Mouse (Mus musculus) liver, embryonic 11.5 days (tissue): ENCODE data around the gene Ppm1l. TPM values are rescaled to one million over a fixed set of nuclear protein-coding genes. Genes with fewer than 3 reads are reported as not detected.

Experiments used
- ATAC-seq: fragments of 200-750 bp; cut with Nextera tagmentation; replicated peaks from 2 replicates; pipeline ENCODE4 v1.8.0; 2017; ENCODE audit warnings: moderate number of reproducible peaks, mild to moderate bottlenecking, moderate TSS enrichment, moderate library complexity; ENCODE audit not compliant: low FRiP score
- DNase-seq: peaks from one replicate; pipeline ENCODE4 v3.0.0-alpha.2; 2017; ENCODE audit warnings: low spot score
- H3K27ac ChIP-seq: fragments of 300-500 bp; sonication (generic); 2 replicates; pipeline ENCODE4 v1.5.1; 2014; ENCODE audit warnings: mild to moderate bottlenecking, low read depth, low read length, control low read depth
- H3K27me3 ChIP-seq: fragments of 300-500 bp; sonication (generic); replicated peaks from 2 replicates; pipeline ENCODE4 v1.6.1; 2014; ENCODE audit warnings: low read length, mixed read lengths; ENCODE audit not compliant: control insufficient read depth, insufficient read depth
- H3K36me3 ChIP-seq: fragments of 300-500 bp; sonication (generic); 2 replicates; pipeline ENCODE4 v1.6.1; 2014; ENCODE audit warnings: mild to moderate bottlenecking, low read length, moderate library complexity, mixed read lengths; ENCODE audit not compliant: control insufficient read depth, insufficient read depth
- H3K4me1 ChIP-seq: fragments of 300-500 bp; sonication (generic); replicated peaks from 2 replicates; pipeline ENCODE4 v1.6.1; 2014; ENCODE audit warnings: low read length, mixed read lengths; ENCODE audit not compliant: control insufficient read depth, insufficient read depth
- H3K4me2 ChIP-seq: fragments of 300-500 bp; sonication (generic); 2 replicates; pipeline ENCODE4 v1.6.1; 2014; ENCODE audit warnings: mild to moderate bottlenecking, control low read depth, moderate library complexity
- H3K4me3 ChIP-seq: fragments of 300-500 bp; sonication (generic); 2 replicates; pipeline ENCODE4 v1.5.1; 2014; ENCODE audit warnings: low read depth, low read length, control low read depth
- H3K9ac ChIP-seq: fragments of 300-500 bp; sonication (generic); 2 replicates; pipeline ENCODE4 v1.6.1; 2014; ENCODE audit warnings: low read depth, low read length, control low read depth
- H3K9me3 ChIP-seq: fragments of 300-500 bp; sonication (generic); 2 replicates; pipeline ENCODE4 v1.6.1; 2016; ENCODE audit warnings: low read length, inconsistent platforms, mixed read lengths; ENCODE audit not compliant: control insufficient read depth
- WGBS: fragments of 180-500 bp; shearing (Covaris S2); extraction: QIAGEN DNeasy Blood & Tissue Kit; methylation state at CpG from one replicate; pipeline ENCODE4 v1.1.7; 2014; 5-methylcytosine and 5-hydroxymethylcytosine counted together
- polyA plus RNA-seq: library from polyadenylated mRNA; unstranded; fragments of >200 nt; fragmentation: Nextera tagmentation; extraction: Ambion mirVana; gene quantifications from 2 replicates; pipeline ENCODE4 v1.2.1, GENCODE M21; 2014

Ppm1l gene
- polyA plus RNA-seq, 1 experiment from 2014 or later = 8.2 TPM

DNA sequence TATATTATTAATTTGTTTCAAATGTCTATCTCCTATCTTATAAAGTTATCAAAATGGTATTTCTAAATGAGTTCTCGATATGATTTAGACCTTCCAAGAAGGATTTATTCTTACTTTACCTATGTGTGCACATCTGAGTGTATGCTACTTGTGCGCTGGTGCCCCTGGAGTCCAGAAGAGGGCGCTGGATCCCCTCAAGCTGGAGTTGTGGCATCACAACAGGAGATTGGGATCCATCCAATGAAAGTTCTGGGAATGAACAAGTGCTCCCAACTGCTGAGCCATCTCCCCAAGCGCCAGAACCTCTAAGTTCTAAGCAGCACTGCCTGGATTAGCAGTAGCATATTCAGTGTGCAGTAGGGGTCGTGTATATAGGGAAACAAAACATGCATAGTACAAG is 78.4 kb downstream of the Ppm1l start:
- DNase-seq (no peak), ATAC-seq (no peak)
- no peaks in the 10 kb centered on the region for H3K36me3 ChIP-seq
- no peak overlapping the region for H3K27ac ChIP-seq
- H3K9me3 ChIP-seq = no peaks in the 10 kb centered on the region
- H3K4me2 ChIP-seq = no peak overlapping the region
- H3K4me1 ChIP-seq = no peaks in the 10 kb centered on the region
- H3K9ac ChIP-seq = no peak overlapping the region
- no peaks in the 10 kb centered on the region for H3K27me3 ChIP-seq
- no peak overlapping the region for H3K4me3 ChIP-seq
- 76% methylated on average over 5 of the region's 5 CpGs for WGBS

DNA sequence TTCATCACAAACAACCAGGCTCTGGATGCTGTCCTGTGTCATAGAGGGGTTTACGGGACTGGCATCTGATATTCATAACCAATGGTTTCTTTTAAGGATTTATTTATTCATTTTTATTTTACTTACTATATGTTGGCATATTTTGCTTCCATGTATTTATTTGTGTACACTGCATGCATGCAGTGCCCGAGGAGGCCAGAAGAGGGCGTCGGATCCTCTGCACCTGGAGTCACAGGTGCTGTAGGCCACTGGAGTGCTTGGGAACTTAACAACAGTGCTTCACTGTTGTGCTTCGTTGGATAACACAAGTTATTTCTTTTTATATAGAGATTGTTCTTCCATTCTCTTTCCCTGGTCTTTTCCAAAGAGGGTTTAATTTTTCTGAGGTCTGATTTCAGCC is 81.1 kb downstream of the Ppm1l start:
- no peaks in the 10 kb centered on the region for H3K4me1 ChIP-seq
- H3K27ac ChIP-seq = no peak overlapping the region
- no peak overlapping the region for H3K4me2 ChIP-seq
- no peak overlapping the region for H3K4me3 ChIP-seq
- H3K36me3 ChIP-seq = no peaks in the 10 kb centered on the region
- no peaks in the 10 kb centered on the region for H3K9me3 ChIP-seq
- ATAC-seq (no peak), DNase-seq (no peak)
- no peaks in the 10 kb centered on the region for H3K27me3 ChIP-seq
- 64% methylated on average over 5 of the region's 5 CpGs for WGBS
- no peak overlapping the region for H3K9ac ChIP-seq

DNA sequence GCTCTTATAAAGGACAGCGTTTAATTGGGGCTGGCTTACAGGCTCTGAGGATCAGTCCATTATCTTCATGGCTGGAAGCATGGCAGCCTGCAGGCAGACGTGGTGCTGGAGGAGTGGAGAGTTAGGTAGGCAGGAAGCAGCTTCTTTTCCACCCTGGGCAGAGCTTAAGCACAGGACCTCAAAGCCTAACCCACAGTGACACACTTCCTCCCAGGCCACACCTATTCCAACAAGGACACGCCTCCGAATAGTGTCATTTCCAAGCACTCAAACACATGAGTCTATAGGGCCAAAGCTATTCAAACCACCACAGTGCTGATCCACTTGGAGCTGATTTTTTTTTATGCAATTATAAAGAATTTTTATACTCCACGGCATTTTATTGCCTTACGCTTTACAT is 82.7 kb downstream of the Ppm1l start:
- DNase-seq (no peak), ATAC-seq (no peak)
- Histone ChIP-seq H3K4me1 (no peaks in the 10 kb centered on the region), H3K9me3 (no peaks in the 10 kb centered on the region), H3K36me3 (no peaks in the 10 kb centered on the region), H3K9ac (no peak overlapping the region), H3K27me3 (no peaks in the 10 kb centered on the region), H3K4me3 (no peak overlapping the region), H3K27ac (no peak overlapping the region), H3K4me2 (no peak overlapping the region)
- WGBS = 85% methylated on average over 6 of the region's 6 CpGs

DNA sequence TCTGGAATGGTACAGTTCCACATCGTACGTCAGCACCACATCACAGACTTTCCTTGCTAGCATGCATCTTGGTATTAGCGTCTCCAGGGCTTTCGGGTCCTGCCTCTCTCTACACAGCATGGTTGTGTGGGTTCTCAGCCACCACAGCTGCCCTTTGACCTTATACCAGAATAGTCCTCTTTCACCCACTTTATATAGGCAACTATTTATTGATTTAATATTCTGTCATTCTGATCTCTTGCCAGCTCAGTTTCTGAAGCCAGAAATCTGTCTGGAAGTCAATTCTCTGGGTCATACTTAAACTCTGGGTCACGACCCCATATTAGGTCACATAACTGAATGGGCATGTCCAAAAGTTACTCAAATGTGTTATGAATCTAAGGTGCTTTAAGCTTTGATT is 86.5 kb downstream of the Ppm1l start:
- Histone ChIP-seq H3K36me3 (no peaks in the 10 kb centered on the region), H3K9ac (no peak overlapping the region), H3K9me3 (no peaks in the 10 kb centered on the region), H3K4me3 (no peak overlapping the region), H3K27ac (no peak overlapping the region), H3K4me2 (no peak overlapping the region), H3K4me1 (no peaks in the 10 kb centered on the region), H3K27me3 (no peaks in the 10 kb centered on the region)
- ATAC-seq = no peak
- DNase-seq = no peak
- WGBS = 87% methylated on average over 5 of the region's 5 CpGs

DNA sequence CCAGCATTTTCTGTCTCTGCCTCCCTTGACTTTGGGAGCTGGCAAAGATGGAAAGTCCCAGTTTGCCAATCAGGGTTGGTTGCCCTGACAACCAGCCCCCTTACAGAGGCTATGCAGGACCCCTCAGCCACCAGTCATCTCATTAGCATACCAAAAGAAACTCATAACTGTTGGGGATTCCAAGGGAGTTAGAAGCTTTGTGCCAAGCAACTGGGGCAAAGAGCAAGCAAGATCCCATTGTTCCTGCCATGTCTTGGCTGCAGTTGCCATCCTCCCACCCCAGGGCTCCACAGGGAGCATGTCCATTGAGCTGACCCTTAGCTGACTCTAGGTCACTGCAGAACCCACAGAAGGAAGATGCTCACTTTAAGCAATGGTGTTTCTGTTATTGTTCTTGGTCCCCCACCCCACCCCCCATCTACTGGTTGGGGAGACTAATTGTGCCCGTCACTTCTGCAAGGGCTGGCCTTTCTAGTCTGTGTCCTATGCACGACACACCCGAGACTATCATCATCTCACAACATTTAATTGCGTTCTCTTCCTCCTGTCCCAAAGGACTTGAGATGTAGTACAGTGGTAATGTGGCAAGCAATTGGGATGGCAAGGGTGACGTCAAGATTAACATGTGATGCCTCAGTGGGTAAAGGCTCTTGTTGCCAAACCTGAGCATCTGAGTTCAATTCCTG is 89.7 kb downstream of the Ppm1l start:
- H3K9me3 ChIP-seq = no peaks in the 10 kb centered on the region
- H3K4me3 ChIP-seq = no peak overlapping the region
- no peaks in the 10 kb centered on the region for H3K4me1 ChIP-seq
- no peak overlapping the region for H3K9ac ChIP-seq
- H3K27ac ChIP-seq = no peak overlapping the region
- H3K27me3 ChIP-seq = no peaks in the 10 kb centered on the region
- no peaks in the 10 kb centered on the region for H3K36me3 ChIP-seq
- ATAC-seq (no peak), DNase-seq (no peak)
- WGBS = 88% methylated on average over 5 of the region's 5 CpGs
- no peak overlapping the region for H3K4me2 ChIP-seq

DNA sequence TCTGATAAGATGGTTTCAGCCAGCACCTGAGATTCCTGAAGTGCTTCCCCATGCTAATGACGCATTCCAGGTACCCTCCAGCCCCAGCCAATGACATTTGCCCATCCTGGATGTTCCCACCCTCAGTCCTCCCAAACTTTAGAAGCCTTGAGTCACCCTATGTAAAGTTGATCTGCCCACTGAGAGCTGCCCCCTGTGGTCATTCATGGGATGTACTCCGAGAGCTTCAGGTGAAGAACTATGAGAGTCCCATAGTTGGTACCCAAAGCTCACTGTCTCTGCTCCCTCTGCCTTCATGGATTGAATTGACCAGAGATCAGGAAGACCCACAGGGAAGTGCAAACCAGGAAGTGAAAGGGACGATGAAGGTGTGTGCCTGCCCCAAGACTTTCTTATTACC is 91.4 kb downstream of the Ppm1l start:
- no peak for DNase-seq
- no peak for ATAC-seq
- Histone ChIP-seq H3K4me2 (no peak overlapping the region), H3K9me3 (no peaks in the 10 kb centered on the region), H3K36me3 (no peaks in the 10 kb centered on the region), H3K9ac (no peak overlapping the region), H3K4me3 (no peak overlapping the region), H3K27ac (no peak overlapping the region), H3K27me3 (no peaks in the 10 kb centered on the region), H3K4me1 (no peaks in the 10 kb centered on the region)
- 63% methylated on average over 3 of the region's 3 CpGs for WGBS

DNA sequence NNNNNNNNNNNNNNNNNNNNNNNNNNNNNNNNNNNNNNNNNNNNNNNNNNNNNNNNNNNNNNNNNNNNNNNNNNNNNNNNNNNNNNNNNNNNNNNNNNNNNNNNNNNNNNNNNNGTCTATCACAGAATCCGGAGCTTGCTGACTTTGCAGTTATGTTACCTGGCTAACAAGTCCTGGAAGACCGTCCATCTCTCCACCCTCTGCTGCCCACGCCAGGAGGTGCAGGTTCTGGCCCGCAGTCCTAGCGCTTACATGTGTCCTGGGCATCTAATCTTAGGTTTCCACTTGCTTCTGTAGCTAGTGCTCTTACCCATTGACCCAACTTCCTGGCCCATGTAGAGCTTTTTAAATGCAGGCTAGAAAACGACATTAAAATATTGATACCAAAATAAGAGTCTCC is 99.5 kb downstream of the Ppm1l start:
- no peak for ATAC-seq
- Histone ChIP-seq H3K4me3 (no peak overlapping the region), H3K27me3 (no peaks in the 10 kb centered on the region), H3K36me3 (no peaks in the 10 kb centered on the region), H3K9me3 (no peaks in the 10 kb centered on the region), H3K9ac (no peak overlapping the region), H3K4me1 (no peaks in the 10 kb centered on the region), H3K27ac (no peak overlapping the region), H3K4me2 (no peak overlapping the region)
- 70% methylated on average over 6 of the region's 6 CpGs for WGBS
- DNase-seq = no peak

DNA sequence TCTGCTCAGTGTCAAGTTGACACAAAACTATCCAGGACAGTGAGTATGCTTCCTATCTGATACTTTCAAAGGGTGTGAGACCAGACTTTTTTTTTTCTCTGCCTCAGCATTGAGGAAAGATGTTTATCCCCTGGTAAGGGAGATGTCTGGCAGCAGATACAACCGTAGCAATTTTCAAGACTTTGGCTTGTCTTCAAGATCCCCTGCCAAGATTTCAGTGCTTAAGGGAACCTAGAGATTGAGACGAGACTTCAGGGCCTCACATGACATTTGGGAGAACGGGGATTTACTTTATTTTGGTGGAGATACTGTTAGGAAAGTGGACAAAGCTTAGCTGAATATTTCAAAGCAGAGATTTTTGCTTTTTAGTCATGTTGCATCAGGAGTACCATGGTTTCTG is 106.1 kb downstream of the Ppm1l start:
- Histone ChIP-seq H3K9me3 (no peaks in the 10 kb centered on the region), H3K9ac (no peak overlapping the region), H3K4me1 (no peaks in the 10 kb centered on the region), H3K4me2 (no peak overlapping the region), H3K27ac (no peak overlapping the region), H3K36me3 (no peaks in the 10 kb centered on the region), H3K27me3 (no peaks in the 10 kb centered on the region), H3K4me3 (no peak overlapping the region)
- WGBS = 80% methylated on average over 3 of the region's 3 CpGs
- no peak for DNase-seq
- ATAC-seq = no peak

DNA sequence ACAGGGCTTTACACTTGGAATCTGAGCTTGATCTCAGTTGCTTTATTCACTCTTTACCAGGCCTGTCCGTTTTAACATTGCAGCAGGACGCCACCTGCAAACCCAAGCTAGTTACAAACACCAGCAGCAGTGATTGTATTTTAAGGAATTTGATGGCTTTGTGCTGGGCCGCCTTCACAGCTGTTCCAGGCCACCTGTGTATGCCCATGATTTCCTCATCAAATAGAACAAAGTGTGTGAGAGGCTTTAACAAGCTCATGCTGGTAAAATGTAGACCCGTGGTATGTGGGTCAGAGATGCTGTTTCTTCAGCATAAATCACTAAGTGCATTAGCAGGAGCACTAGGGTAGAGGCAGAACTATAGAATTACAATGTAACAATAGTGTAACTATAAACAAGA is 106.7 kb downstream of the Ppm1l start:
- no peak overlapping the region for H3K4me3 ChIP-seq
- H3K27ac ChIP-seq = no peak overlapping the region
- H3K4me1 ChIP-seq = no peaks in the 10 kb centered on the region
- no peak overlapping the region for H3K4me2 ChIP-seq
- DNase-seq = no peak
- WGBS = 71% methylated on average over 4 of the region's 4 CpGs
- H3K36me3 ChIP-seq = no peaks in the 10 kb centered on the region
- H3K9me3 ChIP-seq = no peaks in the 10 kb centered on the region
- no peak overlapping the region for H3K9ac ChIP-seq
- ATAC-seq = no peak
- H3K27me3 ChIP-seq = no peaks in the 10 kb centered on the region
